Mouse (Mus musculus) lung, postnatal 14 days (tissue): ENCODE results near the gene Magi1.

ENCODE experiments used
- DNase-seq: peaks from one replicate; pipeline ENCODE4 v3.0.0; 2021

Magi1 gene

DNA sequence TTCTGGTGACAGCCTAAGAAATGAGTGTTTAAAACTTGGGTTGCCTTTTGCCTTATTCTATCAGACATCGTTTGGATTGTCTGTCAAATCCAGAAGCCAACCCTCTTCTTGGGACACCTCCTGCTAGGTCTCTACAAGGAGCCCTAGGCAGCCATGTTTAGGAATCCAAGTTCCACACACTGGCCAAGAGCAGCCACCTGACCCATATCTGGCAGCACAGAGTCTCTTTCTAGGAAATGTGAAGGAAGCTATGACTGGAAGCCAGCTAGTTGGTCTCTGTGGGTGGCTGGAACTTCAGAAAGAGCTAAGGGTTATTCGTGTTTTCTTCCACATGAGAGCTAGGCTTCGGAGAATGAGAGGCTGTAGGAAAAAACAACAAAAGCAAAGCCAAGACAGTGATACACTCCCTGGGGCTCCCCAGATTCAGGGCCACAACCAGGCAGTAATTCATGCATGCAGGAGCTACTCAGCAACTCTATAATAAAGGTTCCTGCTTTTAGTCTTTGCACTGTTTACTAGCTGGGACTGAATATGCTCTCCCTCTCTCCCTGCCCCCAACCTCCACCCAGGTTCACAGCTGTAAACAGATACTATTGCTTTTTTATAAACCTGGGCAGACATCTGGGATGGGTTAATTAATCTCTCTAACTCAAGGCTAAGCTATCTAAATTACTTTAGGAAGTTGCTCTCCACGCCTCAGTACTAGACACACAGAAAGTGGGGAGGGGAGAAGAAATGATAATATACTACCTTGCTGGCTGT lies 188.6 kb downstream of the Magi1 start:
- no peak for DNase-seq

DNA sequence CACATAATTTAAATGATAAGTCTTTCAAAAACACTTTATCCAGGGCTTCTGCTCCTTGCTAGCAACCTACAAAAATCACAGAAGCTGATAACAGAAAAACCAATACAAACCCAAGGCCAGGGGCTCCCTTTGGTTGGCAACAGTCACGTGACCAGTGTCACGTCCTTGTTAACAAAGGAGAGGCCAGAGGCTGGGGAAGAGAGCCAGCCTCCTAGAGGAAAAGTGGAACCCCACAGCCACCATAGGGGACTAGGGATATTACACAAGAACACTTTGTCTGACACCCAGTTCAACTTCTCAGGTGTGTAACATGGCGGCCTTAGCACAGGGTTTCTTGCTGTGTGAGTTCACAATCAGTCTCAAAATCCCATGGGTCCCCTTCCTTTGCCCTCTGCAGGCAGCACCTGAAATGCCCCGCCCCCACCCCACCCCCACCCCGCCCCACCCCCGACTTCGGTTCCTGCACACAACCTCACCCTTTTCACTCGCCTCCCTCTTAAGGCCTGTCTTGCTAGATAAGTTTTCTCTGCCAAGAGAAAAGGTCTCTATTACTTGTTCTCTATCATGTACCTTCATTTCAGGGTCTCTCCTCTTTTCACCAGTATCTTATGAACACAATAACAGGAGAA lies 190.6 kb downstream of the Magi1 start:
- DNase-seq, result no peak

DNA sequence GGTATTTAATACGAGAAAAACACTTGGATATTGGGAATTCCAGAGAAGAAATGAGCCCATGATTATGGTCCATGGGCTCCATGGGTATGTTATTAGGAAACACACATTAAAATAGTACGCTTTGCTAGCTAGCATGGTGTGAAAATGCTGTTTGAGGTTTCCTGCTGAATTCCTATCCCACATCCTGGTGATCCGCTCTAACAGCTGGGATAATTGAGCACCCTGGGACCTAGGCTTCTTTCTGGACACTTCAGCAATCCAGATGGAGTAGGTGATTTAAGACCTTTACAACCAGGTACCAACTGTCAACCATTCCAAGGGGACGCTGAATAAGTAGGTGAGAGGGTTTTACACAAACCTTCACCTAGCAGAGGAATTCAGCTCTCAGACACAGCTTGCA lies 191.2 kb downstream of the Magi1 start:
- DNase-seq, result no peak

DNA sequence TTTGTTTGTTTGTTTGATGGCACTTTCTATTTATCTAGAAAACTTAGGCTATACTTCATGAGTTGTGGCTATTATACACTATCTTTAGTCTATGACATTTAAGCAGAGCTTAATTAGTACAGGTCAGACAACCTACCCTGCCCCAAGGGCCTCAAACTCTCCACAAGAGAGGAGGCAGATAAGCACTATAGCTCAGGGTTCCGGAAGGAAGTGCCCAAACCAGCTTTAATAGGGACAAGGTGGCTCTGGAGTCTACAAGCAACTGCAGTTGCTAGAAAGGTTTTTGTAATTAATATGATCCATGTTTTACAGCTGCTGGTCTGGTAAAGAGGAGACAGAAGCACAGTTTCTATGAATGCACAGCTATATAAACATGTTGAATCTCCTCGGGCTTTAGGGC lies 196.9 kb downstream of the Magi1 start:
- DNase-seq, result no peak

DNA sequence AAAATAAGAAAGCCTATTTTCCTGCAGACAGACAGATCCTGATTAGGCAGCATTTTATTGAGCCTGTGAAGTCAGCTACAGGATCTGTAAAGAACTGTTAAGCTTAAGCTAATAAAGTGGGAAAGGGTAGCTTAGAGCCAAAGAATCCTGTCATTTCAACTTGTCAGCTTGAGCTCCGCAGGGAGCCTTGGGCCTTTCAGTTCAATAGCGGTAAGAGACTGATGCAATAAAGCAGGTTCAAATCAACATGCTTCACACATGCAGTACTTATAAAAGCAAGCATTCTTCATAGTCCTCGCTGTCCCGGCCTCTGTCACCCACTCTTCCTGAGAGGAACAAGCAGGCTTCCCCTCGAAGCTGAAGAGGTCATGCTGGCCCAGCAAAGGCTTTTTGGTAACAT lies 199.0 kb downstream of the Magi1 start:
- DNase-seq, result no peak

DNA sequence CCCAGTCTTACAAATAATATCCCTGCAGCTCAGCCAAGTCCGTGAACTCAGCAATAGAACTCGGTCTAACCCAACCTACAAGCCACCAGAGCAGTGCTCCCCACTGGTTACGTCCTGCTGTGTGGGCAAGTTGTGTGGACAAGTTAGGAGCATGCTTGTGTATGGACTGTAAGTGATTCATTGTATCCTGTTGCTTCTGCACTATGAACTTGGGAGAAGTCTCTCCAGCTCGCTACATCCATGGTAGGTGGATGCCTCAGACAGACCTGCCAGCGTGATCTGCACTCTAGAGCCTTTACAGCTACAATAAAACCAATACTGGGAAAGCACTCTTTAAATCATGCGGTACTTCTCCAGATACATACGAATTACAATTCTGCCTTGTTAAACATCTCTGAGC lies 200.3 kb downstream of the Magi1 start:
- no peak for DNase-seq

DNA sequence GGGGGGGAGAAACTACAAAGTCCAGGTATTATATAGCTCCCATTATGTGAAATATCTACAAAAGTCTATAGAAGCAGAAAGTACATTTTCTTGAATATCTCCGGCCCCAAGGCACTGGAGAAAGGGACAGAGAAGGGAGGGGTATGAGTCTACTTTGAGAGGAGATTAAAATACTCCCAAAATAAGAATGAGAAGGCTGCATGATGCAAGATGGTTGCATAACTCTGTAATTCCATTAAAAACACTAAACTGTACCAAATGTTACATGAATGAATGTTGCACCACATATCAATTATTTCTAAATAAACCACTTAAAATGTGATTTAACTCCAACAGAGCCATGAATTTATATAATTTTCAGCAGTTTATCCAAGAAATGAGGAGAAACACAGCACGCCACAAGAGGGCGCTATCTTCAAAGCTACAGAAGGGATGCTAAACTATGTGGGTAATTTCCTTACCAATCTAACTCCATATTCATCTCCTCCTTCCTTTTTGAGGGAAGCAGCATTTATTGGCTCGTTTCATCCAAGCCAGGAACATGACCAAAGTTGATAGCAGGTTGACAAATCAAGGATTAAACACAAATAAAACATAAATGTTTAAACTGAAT lies 202.7 kb downstream of the Magi1 start:
- DNase-seq, result peak; percentile 80

DNA sequence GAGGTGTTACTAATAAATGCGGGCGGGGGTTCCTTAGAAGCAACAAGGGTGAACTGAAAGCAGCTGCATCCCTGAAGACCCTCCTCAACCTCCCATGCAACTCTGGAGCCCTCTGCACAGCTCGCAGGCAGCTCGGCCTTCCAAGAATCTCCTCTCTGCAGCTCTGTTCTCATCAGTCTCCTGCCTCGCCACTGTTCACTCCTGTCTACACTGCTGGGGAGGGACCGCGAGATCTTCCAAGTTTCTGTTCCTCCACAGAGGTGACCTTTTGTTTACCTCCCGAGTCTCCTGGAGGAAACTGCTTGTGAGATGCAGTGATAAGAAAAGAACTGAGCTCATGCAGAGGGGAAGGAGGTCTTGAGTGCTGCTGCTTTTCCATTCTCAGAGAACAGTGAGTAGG lies 204.8 kb downstream of the Magi1 start:
- no peak for DNase-seq

DNA sequence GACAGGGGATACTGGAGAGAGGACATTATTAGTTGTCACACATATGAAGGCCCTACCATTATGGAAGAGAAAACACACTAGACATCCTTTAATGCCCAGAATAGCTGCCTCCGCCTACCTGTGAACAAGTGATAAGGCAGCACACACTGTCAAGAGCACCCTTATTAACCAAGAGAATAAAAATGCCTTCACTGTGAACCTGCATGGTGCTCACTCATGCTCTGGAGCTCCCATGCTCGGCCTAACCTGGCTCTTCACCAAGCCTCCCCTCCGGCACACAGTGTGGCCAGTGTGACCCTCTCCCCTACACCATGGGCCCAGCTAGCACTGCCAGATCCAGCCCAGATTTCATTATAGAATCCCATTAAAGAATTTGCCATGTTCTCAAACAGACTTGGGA lies 206.7 kb downstream of the Magi1 start:
- no peak for DNase-seq

DNA sequence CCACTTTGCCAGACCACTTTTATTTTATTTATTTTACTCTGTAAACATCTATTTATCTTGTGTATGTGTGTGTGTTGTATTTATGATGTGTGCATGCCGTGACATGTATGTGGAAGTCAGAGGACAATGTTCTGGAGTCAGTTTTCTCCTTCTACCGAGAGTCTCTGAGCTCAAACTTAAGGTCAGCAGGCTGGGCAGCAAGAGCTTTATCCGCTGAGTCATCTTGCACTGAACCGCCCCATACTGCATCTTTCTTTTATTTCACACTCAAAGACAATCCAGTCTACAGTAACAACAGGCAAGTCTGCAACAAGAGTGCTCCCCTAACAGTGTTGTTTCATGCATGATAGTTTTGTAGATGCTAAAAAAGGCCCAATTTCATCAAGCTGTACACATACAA lies 207.7 kb downstream of the Magi1 start:
- no peak for DNase-seq

DNA sequence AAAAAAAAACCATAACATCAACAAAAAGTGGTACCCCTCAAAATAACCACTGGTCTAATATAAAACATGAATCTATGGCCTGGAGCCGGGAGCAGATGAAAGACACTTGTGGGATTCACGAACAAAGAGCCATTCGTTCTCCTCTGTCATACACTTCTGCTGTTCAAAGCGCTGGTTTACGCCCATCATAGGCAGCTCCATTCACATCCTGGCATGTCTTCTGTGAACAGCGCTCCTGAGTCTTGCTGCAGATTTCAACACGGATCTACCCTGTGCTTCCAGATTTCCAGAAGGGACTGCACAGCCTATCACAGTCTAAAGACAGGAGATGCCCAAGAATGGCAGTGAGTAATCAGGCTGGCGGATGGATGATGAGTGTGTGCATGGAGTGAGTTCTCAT lies 208.5 kb downstream of the Magi1 start:
- DNase-seq, result no peak

DNA sequence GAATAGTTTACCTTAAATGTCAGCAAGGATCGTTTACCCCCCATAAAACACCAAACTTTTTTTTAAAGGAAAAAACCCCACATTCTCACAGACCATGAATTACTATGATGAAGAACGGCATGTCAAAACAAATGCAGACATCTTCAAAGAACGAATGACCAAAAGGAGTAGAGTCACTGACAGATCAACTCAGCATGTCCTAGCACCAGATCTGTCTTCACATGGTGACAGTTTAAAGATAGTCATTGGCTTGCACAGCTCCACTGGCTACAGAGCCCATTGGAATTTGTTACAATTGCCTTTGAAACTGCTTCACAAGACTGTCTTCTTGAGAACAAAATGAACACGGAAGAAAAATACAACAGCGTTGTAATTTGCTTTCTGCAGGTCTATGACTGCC lies 212.0 kb downstream of the Magi1 start:
- DNase-seq, result no peak

DNA sequence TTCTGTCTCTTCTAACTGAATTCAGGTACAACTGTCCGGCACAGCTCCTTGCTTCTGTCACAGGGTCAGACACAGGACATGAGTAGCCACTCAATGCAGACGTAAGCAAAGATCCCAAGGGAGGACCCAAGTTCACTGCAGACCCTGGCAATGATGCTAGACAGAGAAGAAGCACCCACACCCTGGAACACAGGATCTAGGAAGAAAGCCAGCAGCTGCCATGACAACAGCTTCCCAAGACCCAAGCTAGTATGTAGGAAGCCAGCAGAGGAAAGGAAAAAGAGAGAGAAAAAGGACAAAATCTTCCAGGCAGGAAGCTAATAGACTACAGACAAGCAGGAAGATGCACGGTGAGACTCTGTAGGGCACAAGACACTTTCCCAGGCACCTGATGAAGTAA lies 213.0 kb downstream of the Magi1 start:
- no peak for DNase-seq

DNA sequence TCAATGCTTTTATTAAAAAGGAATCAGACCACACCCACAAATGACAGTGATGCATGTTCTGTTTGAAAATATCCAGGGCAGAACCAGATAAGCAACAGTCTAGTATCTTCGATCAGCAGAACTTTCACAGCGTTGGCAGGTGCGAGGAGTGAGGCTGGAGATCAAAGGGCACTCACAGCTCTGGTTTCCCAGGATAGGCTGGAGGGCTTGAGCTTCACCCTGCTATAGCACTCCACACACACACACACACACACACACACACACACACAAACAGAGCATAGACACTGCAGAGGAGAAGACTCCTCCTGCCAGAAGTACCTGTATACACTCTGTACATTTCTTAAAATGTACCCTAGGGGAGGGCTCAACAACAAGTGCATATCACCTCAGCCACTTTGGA lies 214.3 kb downstream of the Magi1 start:
- no peak for DNase-seq

DNA sequence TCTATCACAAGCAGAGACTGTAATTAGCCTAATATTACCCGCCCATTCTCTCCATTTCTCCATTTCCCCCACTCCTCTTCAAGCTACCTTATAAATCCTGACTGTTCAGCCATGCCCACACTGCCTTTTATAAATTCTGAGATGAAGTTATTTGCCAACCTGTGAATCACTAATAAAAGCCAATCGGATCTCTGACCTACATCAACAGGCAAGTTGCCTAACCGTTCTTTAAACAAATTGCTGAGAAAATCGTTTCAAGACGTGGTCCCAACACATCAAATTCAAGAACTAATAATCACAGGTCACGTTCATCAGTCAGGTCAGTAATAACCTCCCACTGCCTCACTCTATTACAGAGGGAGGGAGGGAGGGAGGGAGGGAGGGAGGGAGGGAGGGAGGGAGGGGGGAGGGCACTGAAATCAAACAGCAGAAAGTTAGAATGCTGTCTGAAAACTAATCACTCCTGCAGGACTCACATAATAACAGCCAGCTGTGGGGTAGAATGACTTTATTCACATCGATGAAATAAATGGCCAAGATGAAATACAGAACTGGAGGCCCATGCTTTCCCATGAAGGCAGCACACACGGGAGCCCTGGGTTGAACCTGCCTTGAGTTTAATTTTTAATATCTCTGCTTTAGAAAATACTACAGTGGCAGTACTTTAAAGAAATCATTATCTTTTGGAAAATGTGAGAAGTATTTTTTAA lies 215.8 kb downstream of the Magi1 start:
- DNase-seq, result no peak

DNA sequence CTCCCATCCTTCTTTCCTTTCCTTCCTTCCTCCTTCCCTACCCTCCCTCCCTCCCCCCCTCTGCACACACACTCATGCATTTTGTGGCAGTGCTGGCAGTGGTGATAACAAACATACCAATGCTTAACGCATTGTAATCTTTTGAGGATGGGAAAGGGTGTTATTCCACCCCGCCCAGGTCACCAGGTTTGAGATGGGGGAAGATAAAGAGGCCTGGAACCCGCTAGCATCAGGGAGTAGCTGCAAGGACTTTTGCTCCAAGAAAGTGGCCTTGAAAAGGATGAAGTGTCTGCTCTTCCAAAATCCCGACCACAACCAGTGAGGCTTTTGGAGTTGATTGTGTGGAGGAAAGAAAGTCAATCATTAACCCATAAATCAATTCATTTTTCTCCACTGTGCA lies 218.9 kb downstream of the Magi1 start:
- DNase-seq, result no peak

DNA sequence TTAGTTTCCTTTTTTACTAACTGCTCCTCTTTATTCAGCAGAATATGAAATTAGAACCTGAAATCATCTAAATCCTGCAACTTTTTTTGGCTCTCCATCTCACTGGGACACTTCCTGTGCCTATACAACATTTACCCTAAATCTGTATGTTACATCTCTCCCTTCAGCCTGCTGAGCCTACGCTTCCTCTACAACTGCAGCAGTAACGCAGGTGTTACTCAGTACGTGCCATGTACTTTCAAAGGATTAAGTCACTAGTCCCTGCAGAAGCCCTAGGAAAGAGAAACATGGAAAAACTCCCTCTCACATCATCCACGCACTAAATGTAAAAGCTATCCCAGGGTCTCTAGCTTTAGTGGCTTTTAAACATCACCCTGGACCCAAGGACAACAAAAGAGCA lies 220.2 kb downstream of the Magi1 start:
- no peak for DNase-seq

DNA sequence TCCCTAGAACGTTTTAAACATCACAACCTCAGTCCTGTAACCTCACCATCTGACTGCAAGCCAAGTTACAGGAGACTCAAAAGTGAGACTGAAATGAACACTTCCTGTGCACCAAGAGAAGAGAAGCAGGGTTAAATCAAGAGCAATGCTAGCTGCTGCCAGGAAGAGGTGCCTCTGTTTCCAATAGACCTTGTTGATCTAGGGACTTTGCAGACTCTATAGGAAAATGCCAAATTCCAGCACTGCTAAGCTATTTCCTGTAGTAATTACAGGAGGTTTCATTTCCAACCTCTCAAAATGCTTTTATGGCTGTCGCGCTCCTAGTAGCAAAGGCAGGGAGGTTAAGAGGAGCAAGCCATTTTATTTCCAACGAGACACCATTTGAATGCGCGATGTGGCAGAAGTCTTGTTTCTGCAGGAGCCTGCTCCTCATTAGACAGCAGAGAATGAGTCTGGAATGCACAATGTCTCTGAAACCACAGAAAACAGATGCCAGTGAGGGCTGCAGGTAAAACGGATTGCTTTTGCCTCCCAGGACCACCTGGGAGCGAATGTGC lies 222.2 kb downstream of the Magi1 start:
- DNase-seq, result no peak

DNA sequence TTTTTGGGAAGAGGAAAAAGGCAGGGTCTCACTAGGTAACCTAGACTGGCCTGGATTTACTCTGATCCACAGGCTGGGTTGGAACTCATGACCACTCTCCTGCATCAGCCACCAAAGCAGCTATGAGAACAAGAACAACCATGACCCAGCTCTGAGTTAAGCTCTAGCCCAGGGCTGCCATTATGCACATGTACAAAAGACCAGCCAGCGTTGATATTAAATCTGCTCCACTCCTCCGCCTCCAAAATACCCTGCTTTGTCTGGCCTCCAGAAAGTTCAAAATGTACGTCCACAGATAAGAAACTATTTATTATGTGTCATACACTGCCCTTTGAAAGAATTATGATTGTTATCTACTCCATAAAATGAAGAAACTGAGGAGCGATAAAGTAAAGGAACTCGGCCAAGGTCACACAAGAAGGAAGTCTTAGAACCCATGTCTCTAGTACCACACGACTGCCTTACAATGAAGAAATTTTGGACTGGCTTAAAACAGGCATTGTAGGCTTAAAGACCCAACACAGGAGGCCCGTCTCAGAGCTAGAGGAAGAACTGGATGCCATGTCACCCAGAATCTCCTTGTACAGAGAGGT lies 223.0 kb downstream of the Magi1 start:
- DNase-seq, result no peak

DNA sequence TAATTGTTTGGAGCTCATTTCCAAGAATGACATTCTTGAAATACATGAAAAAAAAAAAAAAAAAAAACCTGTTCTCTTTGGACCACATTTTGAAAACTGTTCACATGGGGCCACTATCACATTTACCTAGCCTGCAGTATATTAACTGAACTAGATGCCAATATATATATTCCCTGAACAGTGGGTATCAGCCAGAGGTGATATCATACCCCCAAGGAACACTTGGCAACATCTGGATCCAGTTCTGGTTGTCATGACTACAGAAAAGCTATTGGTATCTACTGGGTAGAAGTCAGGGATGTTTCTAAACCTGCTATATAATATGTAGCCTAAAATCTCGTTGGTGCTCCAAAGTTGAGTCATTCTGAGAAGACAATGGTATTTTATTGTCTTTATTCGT lies 224.6 kb downstream of the Magi1 start:
- DNase-seq, result no peak

DNA sequence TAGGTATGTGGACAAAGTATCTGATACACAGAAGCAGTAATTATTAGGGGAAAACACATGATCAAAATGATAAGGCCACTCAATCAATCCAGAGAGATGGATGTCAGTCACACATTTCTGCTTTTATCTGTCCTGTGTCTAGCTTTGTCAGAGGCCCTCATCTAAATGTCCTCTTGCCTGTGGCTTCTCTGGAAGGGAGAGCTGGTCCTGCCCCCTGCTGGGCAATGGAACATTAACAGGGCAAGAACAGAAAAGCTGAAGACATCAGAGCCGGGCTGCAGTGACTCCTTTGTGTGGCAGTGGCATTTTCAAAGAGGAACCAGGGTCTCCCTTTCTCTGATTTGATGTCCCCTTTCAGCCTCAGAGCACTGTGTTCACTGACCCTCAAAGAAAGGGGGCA lies 229.8 kb downstream of the Magi1 start:
- DNase-seq, result peak; percentile 40

DNA sequence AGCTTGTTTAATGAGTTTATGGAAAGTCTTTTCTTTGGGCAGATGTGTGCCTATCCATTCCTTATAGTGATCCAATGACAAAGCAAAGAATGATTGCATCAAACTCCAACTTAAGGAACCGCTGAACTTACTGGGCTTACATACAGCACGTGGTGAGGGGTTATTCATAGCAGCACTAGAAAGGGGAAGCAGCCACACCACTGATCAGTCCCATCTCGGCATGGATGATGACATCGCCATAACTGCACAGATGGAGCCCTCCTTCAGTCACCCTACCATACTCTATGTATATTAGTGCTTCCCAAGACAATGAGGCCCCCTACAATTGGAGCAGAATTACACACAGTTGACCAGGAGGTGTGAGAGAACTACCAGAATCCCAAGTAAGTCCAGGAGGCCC lies 238.5 kb downstream of the Magi1 start:
- DNase-seq, result no peak

DNA sequence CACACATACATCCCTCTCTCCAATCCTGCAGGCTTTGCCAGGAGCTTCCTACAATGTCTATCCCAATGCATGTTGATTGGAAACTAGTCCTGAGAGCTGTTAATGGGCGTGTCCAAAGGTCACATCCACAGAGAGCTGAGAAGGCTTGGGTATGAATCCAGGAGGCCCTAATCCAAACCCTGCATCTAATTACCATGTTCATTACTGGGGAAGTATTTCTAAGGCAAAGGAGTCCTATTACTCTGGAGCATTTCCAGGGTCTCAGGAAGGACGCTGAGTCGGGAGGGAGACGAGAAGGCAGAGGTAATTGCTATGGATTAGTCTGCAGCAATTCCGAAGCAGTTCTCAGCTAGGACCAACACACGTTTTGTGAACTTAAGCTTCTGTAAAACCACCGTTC lies 240.3 kb downstream of the Magi1 start:
- no peak for DNase-seq
